Mouse (Mus musculus): ENCODE measurements around the gene Ms4a5.

DNA sequence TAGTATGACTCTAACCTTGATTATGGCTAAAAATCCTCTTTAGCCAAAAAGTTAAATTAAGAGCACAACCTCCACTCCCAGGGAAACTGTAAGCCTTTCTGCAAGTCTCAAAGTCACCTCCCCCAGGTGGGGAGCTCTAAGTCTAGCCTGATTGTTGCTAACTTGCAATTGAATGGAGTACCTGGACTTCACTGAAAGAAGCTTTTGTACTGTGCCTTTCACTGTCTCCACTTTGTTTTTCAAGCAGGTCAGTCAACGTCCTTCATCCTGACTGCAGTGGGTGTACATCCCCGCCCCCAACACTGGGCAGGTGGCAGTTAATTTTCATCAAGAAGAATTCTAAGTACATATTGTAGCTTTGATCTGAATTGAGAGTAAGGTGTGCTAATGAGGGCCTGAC, 15.3 kb upstream of the Ms4a5 start:
- TF ChIP-seq CTCF (IDR thresholded peaks at IDR 0.05; ENCODE audit: control insufficient read depth, insufficient read depth, insufficient read length) (no peak), MYOG (IDR thresholded peaks at IDR 0.05; ENCODE audit: control insufficient read depth, extremely low read depth, insufficient read length) (no peak)

All from C2C12 (cell line).